Mouse (Mus musculus) cortical plate, adult 2 months (tissue): ENCODE measurements at regions not wholly inside any gene's neighbourhood (a gene's known extent, or its start where the extent isn't known, plus 50 kb on each side); places are given as distances from the start of the nearest gene placed in this dataset.

Experiments
- H3K27ac ChIP-seq: fragments of 200-500 bp; 2 replicates; pipeline ENCODE4 v1.5.1; 2012; ENCODE audit warnings: low read length, control low read depth, inconsistent platforms; ENCODE audit not compliant: insufficient read depth
- H3K4me1 ChIP-seq: fragments of 200-500 bp; 2 replicates; pipeline ENCODE4 v1.6.1; 2011; ENCODE audit warnings: low read length; ENCODE audit not compliant: control insufficient read depth, insufficient read depth
- H3K4me3 ChIP-seq: fragments of 200-500 bp; 2 replicates; pipeline ENCODE4 v1.5.1; 2011; ENCODE audit warnings: mild to moderate bottlenecking, low read length, control low read depth; ENCODE audit not compliant: insufficient read depth
- CTCF ChIP-seq: fragments of 200-500 bp; IDR thresholded peaks from 2 replicates; pipeline ENCODE4 v1.5.1; 2011; ENCODE audit warnings: mild to moderate bottlenecking, control low read depth, low read length; ENCODE audit not compliant: insufficient read depth; ENCODE audit errors: extremely low read depth
- POLR2A ChIP-seq: fragments of 200-500 bp; IDR thresholded peaks from 2 replicates; pipeline ENCODE4 v1.6.1; 2011; ENCODE audit warnings: mild to moderate bottlenecking, low read length, control low read depth; ENCODE audit not compliant: insufficient read depth; ENCODE audit errors: extremely low read depth

DNA sequence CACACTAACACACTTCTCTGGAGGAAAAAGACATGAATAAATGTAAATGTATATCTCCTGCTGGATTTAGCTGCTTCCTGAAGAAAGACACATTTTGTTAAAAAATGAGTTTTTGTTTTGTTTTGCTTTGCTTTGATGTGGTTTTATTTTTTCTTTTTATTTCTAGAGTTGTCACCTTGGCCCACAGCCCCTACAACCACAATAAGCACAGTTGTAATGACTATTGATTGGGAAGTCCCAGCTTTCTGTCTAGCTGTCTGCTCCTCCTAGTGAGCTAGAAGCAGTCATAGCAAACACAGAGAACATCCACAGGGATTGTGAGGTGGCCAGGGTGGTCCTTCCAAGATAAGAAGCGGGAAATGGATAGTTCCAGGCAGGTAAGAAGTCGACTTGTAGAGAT lies 259.8 kb upstream of the Lrrc3b start:
- TF ChIP-seq POLR2A = no peak
- TF ChIP-seq CTCF = no peak
- Histone ChIP-seq H3K4me1 (no peaks in the 10 kb centered on the region), H3K27ac (no peak overlapping the region), H3K4me3 (no peak overlapping the region)

DNA sequence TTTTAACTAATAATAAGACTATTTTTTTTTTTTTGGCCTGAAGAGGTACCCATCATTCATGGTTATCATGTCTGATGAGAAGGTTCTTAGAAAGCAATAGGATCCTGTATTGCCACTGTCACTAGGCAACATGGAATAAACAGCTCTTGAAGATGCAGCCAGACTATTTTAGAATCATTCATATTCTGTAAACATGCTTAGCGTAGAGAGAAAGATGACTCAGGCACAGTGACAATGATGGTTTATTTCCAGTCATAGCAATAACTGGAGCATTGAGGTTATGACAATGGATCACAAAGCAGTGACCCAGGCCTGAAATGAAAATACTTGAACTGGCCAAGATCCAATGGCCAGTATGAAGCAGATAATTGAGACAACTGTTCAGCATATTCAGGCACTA lies 283.3 kb upstream of the Lrrc3b start:
- TF ChIP-seq CTCF = no peak
- no peaks in the 10 kb centered on the region for H3K4me1 ChIP-seq
- no peak overlapping the region for H3K4me3 ChIP-seq
- H3K27ac ChIP-seq = no peak overlapping the region

- no peaks in the 10 kb centered on the region for H3K4me1 ChIP-seq
- H3K27ac ChIP-seq = no peak overlapping the region
- TF ChIP-seq POLR2A (no peak), CTCF (no peak)
- no peak overlapping the region for H3K4me3 ChIP-seq
Observed at GRCm38 (mm10) chr14:15746629-15747238, 307.9 kb upstream of the Lrrc3b start.

DNA sequence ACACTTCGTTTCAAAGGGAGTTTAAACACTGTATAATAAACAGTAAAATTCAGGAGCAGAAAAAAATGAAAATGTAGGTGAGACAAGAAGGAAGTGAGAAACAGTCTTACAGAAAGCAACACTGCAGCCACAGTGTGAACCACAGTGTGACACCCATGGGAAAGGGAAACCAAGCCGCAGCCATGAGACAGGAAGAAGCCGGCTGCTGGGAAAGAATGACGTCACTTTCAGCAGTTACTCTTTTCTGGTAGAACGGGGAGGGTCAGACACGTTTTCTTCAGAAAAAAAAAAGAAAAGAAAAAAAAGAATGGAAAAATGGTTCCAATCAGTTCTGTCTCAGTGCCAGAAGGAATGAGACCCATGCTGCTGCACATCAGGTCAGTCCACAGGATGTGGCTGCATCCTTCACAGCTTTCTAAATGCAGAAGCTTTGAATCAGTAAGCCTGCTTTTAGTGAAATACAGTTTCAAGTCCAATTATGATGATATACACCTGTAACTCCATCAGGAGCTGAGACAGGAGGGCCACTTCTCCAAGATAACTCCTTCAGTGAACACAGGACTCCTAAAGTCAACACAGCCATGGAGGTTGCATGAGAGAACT lies 331.2 kb upstream of the Lrrc3b start:
- TF ChIP-seq POLR2A (no peak), CTCF (no peak)

GRCm38 (mm10) chr14:15784727-15785126 lies 345.9 kb upstream of the Lrrc3b start:
- H3K4me1 ChIP-seq = no peaks in the 10 kb centered on the region
- H3K4me3 ChIP-seq = no peak overlapping the region
- H3K27ac ChIP-seq = no peak overlapping the region
- no peak for TF ChIP-seq CTCF
- no peak for TF ChIP-seq POLR2A

More for the DNA sequence above, 331.2 kb upstream of the Lrrc3b start:
- Histone ChIP-seq H3K4me3 (no peak overlapping the region), H3K27ac (no peak overlapping the region), H3K4me1 (no peaks in the 10 kb centered on the region)

- Histone ChIP-seq H3K4me3 (no peak overlapping the region), H3K27ac (no peak overlapping the region), H3K4me1 (no peaks in the 10 kb centered on the region)
- TF ChIP-seq POLR2A (no peak), CTCF (no peak)
Observed at GRCm38 (mm10) chr14:15785230-15785629, 346.4 kb upstream of the Lrrc3b start.

DNA sequence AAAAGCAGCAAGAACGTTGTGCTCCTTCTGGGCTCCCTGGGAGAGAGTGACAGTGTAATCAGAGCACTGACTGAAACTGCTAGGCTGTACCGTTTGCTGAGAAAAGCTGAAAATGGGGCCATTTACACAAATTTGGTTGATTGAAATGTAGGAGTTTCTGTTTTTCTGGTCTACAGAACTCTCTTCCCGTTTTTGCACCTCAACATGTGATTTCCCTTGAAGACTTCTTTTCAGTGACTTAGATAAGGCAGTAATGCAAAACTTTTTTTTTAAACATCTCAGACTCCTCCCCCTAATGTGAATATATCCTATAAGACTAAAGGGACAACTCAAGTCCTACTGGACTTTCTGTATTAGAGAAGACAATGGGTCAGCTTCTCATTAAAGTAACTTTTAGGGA lies 356.9 kb upstream of the Lrrc3b start:
- TF ChIP-seq CTCF = no peak
- TF ChIP-seq POLR2A = no peak
- Histone ChIP-seq H3K27ac (no peak overlapping the region), H3K4me3 (no peak overlapping the region), H3K4me1 (no peaks in the 10 kb centered on the region)

GRCm38 (mm10) chr14:15797019-15797418 lies 358.2 kb upstream of the Lrrc3b start:
- H3K27ac ChIP-seq = no peak overlapping the region
- H3K4me3 ChIP-seq = no peak overlapping the region
- no peaks in the 10 kb centered on the region for H3K4me1 ChIP-seq
- TF ChIP-seq CTCF (no peak), POLR2A (no peak)

GRCm38 (mm10) chr14:15801477-15802099 lies 362.8 kb upstream of the Lrrc3b start:
- no peak overlapping the region for H3K4me3 ChIP-seq
- H3K27ac ChIP-seq = no peak overlapping the region
- H3K4me1 ChIP-seq = no peaks in the 10 kb centered on the region
- TF ChIP-seq POLR2A = no peak
- TF ChIP-seq CTCF = no peak

- Histone ChIP-seq H3K4me3 (no peak overlapping the region), H3K4me1 (no peaks in the 10 kb centered on the region), H3K27ac (no peak overlapping the region)
- TF ChIP-seq POLR2A (no peak), CTCF (no peak)
Observed at GRCm38 (mm10) chr14:15809083-15809482, 370.3 kb upstream of the Lrrc3b start.
